Mouse (Mus musculus): Measurements from ENCODE around the gene Irx5.

Irx5 gene

DNA sequence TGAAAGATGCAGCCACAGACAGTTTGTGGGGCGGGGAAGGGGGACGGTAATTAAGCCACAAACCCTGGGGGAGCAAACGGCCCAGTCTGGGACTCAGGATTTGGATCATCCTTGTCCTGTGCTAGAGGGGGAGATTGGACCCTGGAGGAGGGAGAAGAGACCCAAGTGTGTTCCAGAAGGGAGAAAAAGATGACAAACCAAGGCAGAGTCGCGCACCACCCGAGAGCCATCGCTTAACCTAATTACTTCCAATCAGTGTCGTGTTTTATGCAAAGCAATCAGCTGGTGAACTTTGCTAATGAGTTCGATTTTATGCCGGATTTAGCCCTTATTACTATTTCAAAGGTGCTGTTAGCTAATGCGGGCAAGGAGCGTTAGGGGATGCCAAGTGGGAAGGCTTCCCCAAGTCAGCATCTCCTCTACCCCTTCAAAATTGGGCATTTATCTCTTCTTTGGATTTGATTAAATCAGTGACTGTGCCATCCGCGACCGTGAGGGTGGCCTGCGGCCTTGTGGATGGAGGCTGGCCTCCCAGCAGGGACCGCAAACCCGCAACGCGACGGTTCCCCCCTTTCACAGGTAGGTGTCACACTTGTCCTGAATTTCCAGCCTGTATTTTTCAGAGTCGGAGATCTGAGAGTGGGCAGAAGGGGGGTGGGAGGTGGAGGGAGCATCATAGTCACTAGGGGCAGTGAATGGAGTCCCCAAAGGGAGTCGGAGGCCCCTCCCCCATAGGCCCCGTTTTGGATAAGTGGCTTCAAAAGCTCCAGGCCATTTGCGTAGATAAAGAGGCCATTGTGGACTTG, 4.3 kb downstream of the Irx5 start:
- peak; percentile 47 for DNase-seq

DNA sequence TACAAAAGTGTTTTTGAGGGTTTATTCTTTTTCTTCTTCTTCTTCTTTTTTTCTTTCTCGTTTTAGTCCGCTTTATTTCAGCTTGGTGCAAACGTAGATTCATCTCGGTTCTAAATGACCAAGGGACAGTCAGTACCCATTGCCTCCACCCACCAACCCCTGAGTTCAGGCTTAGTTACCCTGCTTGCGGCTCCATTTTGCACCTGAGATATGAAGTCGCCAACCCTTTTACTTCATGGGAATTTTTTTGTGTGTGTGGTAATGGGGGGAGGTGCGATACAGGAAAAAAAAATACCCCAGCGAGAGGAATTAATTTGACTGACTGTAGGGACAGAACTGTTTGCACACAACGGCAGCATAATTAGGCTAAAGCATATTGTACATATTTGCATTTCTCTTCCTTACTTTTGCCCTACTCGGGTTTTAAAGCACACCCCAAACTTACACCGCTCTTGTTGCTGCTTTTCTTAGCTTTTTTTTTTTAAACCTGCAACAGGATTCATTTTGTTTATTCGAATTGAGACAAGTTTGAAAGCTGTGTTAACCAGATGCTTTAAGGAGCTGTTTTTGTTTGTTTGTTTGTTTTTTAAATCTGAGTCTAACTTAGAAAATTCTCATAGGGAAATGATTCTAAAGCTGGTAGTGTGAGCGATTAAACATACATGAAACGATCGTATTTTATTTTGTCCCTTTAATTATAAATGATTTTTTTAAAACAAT, 5.1 kb downstream of the Irx5 start:
- DNase-seq: no peak

DNA sequence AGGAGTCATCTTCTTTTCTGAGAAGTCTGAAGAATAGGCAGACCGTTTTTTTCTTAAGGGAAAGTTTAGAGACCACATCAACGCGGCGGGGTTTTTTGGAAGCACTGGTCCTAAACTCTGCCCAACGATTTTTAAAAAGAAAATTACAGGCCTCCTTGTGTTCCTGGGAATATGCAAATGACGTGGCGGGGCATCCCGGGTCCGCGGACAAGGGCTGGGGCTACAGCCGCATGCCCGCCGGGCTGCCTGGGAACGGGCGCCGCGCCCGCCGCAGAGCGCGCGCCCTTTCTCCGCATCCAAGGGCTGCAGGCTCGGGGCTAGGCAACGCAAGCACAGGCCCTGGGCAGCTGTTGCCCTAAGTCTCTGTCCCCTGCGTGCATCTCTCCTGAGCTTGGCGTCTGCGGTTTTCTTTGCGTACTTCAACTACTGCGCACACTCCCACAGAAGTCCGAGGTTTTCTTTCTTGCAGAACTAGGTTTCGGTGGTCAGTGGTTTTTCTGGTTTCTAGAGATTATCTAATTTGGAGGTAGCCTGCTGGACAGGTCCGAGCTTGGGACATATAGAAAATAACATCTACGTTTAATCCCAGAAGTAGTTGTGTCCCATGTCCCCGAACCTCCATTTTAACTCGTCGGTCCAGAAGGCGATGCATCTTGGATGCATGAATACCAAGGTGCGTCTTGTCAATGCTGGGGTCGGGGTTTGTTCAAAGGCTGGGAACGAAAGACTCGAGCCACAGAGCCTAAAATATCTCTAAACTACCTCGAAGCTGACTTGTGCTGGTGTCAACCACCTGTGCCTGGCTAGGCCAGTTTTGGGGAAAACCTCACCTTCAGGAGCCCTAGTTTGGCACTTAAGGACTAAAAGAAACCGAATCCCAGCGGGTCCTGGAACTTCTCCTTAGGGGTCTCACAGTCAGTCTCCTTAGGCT, 6.1 kb downstream of the Irx5 start:
- peak; percentile 17 for DNase-seq

DNA sequence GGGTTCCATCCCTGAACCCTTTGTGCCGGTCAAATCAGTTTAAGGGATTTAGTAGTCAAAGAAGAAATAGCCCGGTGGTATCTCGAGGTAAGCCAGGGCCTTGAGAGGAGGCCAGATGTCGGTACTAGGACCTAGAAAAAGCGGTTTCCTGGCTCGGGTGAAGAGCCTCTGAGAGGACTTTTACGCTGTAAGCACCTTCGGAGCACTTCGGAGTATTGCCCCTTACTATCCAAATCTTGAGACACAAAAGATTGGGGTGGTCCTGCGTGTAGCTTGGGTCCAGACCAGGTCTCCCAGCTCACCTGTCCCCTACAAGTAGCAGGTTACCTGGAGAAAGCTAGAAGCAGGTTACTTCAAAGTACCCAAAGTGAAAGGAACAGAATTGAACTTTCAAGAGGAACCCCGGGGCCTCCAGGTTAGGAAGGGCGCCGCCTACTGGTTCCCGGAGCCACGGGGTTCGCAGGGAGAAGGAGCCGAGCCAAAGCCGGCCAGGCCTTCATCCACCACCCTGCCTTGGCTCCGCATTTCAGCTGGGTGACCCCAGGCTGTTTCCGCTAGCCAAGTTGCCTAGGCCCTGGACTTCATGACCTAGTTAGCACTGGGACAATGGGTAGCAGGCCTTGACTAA, 6.8 kb downstream of the Irx5 start:
- DNase-seq: no peak

DNA sequence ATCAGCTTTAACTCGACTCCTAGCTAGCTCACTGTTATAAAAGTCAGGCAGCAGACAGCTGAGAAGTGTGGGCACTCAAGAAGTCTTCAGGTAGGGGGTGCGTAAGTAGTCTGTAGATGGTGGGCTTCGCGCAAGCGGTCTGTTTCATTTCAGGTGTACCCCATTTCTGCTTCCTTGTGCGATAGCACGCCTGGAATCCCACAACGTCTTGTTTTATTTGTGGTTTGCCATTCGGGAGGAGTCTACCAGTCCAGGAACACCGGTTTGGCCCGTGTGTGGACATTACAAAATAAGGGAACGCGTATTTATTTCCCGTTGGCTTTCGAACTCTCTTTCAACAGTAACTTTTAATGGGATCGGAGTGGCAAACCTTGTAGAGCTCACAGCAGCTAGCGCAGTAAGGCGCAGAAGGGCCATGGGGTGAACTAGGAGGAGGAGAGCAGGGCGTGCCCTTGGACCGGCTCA, 7.4 kb downstream of the Irx5 start:
- peak; percentile 17 for DNase-seq

DNA sequence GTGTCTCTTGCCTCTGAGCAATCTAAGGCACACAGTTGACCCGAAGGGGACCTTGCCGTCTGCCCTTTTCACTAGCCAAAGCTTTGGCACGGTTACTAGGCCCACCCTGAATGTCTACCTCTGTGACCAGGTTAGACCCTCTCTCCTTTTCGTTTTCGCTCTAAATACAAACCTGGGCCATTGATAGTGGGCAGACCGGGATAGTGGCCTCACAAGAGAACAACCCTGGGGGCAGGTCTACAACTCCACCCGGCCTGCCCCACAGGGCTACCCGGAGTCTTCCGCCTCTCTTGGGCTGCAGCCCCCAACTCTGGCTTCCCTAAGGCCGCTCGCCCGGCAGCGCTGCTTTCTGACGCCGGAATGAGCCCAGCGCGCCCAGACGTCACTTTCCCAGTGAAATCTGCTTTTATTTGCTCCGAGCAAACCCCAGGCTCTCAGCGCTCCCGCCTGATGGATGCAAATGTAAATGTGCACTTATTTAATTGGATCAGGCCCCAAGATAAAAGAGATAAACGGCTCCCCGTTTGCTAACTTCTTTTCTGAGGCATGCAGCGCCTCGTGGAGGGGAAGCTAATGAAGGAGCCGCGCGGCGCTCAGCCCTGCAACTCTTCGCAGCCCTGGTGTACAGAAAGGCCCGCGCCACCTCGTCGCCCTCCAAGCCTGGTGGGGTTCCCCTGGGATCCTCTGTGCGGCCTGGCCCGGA, 8.0 kb downstream of the Irx5 start:
- peak; percentile 30 for DNase-seq

DNA sequence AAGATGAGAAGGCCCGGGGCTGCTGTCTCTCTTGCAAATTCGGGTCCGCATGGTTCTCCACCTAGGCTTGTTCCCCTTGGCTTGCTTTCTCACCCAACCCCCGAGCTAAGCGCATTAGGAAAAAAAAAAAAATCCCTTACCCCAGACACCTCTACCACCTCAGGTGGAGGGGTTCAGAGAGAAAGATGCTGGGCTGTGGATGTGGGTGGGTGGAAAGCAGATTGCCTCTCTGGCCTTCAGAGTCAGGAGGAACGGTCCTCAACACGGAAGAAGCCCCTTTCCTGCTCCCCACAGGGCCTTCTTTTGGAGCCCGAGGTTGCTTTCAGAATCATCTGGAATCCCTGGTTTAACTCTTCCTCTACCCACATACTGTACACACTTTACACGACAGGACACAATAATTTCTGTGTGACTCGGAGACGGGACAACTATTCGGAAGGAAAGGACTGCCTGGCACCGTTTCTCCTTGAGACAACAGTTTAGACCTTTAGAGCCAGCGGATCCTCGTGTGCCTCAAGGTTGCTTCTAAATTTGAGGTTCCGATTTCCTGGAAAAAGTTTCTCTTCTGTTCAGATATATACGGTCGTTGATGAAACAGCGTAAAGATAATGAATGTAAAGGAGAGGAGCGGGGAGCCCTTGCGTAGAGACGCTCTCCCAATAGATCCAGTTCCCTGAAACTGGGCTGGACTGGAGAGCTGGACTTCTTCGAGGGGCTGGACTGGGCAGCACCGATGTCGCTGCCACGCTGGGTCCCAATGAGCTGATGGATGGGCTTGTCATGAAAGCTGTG, 8.7 kb downstream of the Irx5 start:
- no peak for DNase-seq

DNA sequence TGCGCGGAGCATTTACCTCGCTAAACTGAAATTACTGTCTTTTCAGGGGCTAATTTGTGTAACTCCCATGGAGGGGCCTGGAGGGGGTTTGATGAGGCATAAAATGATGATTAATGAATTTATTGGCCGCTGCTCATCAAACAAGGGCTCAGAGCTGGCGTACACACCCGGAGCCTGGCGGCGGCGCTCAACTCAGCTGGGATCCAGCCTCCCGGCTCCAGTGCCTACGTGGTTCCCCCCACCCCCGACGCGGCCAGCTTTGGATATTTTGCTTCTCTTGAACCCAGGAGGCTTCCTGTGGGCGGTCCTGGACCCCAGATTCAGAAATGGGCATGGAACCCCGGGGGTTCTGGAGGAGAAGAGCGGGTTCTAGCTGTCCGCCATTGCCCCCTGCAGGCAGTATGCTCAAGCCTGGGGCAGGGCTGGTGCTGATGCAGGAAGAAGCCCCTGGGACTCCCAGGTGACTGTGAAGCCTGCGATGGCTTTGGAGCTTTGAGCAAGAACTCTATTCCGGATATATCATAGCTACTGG, 9.4 kb downstream of the Irx5 start:
- no peak for DNase-seq

DNA sequence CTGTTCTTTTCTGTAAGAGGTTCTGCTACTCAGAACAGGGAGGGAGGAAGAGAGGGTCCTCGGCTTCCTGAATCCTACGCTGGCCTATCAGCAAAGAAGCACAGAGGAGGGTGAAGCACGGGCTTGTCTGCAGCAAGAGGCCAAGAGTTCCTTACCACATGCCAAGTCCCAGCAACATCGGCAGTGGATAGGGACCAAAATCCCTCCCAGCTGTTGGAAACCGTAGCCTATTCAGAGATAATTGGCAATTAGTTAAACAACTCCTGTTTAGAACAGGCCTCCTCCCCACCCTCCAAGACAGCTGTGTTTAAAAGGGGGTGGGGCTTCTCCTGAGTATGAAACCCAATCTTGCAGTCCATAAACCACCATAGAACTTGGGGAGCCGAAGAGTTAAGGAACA, 22.1 kb downstream of the Irx5 start:
- DNase-seq: no peak

DNA sequence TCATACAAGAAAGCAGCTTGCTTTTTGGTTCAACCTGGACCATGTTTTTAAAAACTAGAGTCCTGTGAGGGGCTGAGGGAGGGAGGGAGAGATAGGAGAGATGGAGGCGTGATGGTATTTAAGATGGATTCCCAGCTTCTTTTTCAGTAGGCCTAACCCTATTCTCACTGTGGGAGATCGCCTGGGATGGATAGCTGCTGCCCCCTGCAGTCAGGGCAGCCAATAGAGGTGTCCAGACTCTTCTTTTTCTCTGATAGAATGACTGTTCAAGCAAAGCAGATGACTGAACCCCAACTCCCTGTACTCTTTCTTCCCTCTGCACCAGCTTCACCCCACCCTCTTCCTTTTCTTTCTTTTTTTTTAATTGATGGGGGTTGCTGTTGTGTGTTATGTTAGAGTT, 23.1 kb downstream of the Irx5 start:
- DNase-seq: no peak

DNA sequence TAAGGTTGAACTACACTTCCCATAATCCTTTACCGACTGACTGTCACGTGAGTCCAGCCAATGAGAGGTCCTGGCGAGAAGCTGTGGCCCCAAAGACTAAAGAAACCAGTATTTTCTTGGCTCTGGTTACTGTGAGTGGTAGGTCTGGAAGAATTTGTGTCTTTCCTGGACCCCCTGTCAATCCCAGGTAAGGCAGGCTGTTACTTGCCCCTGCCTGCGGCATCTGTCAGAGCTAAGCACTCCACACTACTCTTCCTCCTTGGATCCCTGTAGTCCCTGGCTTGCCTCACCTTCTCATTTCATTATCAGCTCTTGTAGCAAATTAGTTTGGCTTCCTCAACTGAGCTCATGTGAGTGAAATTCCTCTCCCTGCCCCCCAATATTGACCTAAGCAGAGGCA, 30.5 kb downstream of the Irx5 start:
- no peak for DNase-seq

DNA sequence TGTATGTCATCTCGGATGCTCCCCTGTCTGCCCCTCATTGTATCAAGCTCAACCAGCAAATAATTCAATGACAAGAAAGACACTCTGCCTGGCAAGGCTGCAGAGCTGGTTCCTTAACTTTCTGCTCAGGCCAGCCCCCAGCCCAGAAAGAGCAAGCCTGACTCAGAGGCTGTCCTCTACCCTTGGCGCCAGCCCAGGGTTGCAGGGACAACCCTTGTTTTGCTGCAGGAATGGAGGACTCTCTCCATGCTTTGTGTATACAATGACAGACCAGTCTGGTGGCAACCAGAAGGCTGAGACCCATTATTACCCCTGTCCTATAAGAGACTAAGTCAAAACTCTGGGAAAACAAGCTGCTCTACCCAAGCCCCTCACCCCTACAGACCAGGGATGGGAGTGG, 46.8 kb downstream of the Irx5 start:
- DNase-seq: no peak

DNA sequence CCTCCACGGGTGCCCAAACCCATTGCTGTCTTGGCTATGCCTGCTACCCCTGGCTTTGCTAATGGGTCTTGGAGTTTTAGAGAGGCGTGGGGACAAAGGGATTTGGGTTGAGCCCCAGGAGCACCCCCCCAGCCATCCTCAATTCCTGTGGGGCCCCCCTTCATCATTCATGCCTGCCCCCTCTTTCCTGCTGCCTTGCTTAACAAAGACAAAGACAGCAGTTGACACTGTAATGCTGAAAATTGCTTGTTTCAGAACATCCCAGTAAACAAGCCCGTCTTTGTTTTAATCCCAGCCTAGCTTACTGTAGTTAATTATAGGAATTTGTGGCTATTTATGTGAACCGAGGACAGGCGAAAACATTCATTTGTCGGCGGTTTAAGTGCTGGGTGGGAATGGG, 50.7 kb downstream of the Irx5 start:
- DNase-seq: no peak

DNA sequence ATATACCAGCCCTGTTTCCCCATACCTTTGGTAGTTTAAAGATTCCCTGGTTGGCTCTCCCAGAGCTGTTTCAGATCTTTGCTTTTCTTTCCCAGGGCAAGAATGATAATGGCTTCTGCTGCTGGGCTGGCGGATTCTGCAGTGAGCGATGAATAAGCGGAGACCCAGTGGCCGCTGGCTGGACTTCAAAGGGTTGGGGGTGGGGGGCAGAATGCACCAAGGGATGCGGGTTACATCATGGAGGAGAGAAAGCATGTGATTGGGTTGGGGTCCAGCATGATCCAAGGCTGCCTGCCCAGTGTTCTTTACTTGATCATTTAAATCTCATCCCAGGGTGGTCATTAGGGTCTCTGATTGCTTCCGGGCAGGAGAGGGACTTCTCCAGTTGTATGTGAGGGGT, 56.2 kb downstream of the Irx5 start:
- no peak for DNase-seq

DNA sequence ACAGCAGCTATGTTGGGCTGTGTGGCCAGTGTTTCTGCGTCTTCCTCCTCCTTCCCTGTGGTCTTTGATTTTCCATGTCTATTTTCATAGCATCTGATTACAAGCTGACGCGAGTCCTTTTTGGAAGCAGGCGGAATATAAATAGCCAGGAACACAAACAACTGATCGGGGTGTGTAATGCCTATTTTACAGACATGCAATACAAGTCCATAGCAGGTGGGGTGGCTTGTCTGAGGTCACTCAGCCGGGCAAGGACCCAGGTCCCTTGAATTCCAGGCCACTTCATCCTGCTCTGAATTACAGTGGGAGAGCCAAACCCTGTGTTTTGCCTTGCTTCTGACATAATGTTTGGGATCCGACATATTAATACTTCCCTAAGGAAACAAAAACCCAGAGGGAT, 63.2 kb downstream of the Irx5 start:
- no peak for DNase-seq

Data from right cerebral cortex, postnatal 25 days (tissue).